Mouse (Mus musculus) adrenal gland, adult 8-10 months (tissue): ENCODE results near the gene Rc3h2. TPM values are rescaled to one million over a fixed set of nuclear protein-coding genes. Genes with fewer than 3 reads are reported as not detected.

ENCODE experiments used
- DNase-seq: peaks from one replicate; pipeline ENCODE4 v3.0.0; 2022
- total RNA-seq, 4 experiments: library from RNA; stranded (reverse); gene quantifications; 2 replicates each; pipeline ENCODE4 v1.2.4; 2022

The Rc3h2 gene
- total RNA-seq, 4 experiments from 2014 or later, result 35.5 to 62.9 (median 52.4) TPM

- DNase-seq, result no peak
Observed at GRCm38 (mm10) chr2:37338497-37339187, 84.1 kb downstream of the Rc3h2 start.

DNA sequence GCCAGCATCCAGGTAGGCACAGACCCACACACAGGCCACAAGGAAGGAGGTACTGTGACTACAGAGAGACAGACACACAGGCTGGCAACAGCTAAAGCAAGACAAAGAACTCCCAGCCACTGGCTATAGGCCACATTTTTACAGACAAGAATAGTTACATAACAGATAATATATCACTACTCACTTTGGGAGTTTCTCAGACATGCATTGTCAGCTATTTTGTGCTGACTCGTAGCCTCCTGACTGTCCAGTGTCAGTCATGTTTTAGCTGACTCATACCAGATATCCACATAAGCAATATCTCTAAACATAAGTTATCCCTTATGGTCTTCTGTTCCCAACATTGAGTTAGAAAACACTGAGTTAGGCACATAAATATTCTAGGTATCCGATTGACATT, 89.4 kb downstream of the Rc3h2 start:
- DNase-seq, result no peak

DNA sequence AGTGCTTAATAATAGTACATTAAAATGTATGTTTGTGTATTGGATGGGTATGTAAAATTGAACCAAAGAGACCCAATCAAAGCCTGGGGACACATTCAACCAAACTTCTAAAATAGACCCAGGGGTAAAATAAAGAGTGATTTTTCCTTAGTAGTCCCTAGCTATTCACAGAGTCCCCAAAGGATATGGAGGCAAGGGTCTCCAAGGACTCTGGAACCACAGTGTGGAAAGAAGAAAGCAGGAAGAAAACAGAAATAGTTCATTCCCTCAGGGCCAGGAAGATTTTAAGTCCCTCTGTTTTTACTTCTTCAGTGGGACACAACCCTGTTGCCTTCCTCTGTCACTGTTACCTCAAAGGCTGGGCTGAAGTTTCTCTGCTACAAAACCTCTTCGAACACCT, 96.5 kb downstream of the Rc3h2 start, which contains the start of gene Olfr368:
Olfr368 (plus strand) TSS at position 301 of the 400 bp plus-strand sequence.
- DNase-seq, result no peak

Other genes starting within 250 kb of the Rc3h2 start
- under 1 TPM in 2 of 4 experiments, not detected in 2; 0.06 to 0.11 TPM for gene Olfr365, start 234.7 kb downstream of the Rc3h2 start, total RNA-seq
- not detected for gene Olfr366, start 211.3 kb downstream of the Rc3h2 start, total RNA-seq
- not detected for gene Olfr368, start 96.4 kb downstream of the Rc3h2 start, total RNA-seq
- gene Pdcl, start 63.6 kb downstream of the Rc3h2 start, total RNA-seq, result 10 to 100 TPM; 37.8 to 63.8 (median 42.1) TPM
- 10 to 100 TPM in 3 of 4 experiments, 1 to 10 TPM in 1; 7.6 to 12.3 (median 11.3) TPM for gene Zbtb26, start 20.2 kb upstream of the Rc3h2 start, total RNA-seq
- 10 to 100 TPM; 15.4 to 17.6 (median 16.7) TPM for gene Zbtb6, start 20.3 kb upstream of the Rc3h2 start, total RNA-seq
- 10 to 100 TPM; 59.7 to 90.2 (median 74.4) TPM for gene Rabgap1, start 20.4 kb upstream of the Rc3h2 start, total RNA-seq
- gene Gpr21, start 93.4 kb upstream of the Rc3h2 start, total RNA-seq, result 1 to 10 TPM in 3 of 4 experiments, under 1 TPM in 1; 0.99 to 4.4 (median 1.9) TPM